Mouse (Mus musculus) neural tube, embryonic 15.5 days (tissue): ENCODE results near the gene Serac1. TPM values are rescaled to one million over a fixed set of nuclear protein-coding genes. Genes with fewer than 3 reads are reported as not detected.

Experiments used
- ATAC-seq: fragments of 200-750 bp; cut with Nextera tagmentation; 2 replicates; pipeline ENCODE4 v1.8.0; 2017; ENCODE audit warnings: mild to moderate bottlenecking, moderate TSS enrichment, moderate library complexity; ENCODE audit not compliant: low FRiP score
- H3K27ac ChIP-seq: fragments of 300-500 bp; sonication (generic); replicated peaks from 2 replicates; pipeline ENCODE4 v1.5.1; 2015; ENCODE audit warnings: mild to moderate bottlenecking, inconsistent platforms
- H3K27me3 ChIP-seq: fragments of 300-500 bp; sonication (generic); replicated peaks from 2 replicates; pipeline ENCODE4 v1.6.1; 2015; ENCODE audit warnings: inconsistent platforms
- H3K36me3 ChIP-seq: fragments of 300-500 bp; sonication (generic); 2 replicates; pipeline ENCODE4 v1.6.1; 2015; ENCODE audit warnings: inconsistent platforms
- H3K4me1 ChIP-seq: fragments of 300-500 bp; sonication (generic); 2 replicates; pipeline ENCODE4 v1.6.1; 2015; ENCODE audit warnings: inconsistent platforms
- H3K4me2 ChIP-seq: fragments of 300-500 bp; sonication (generic); 2 replicates; pipeline ENCODE4 v1.6.1; 2015; ENCODE audit warnings: inconsistent platforms, mild to moderate bottlenecking, moderate library complexity
- H3K4me3 ChIP-seq: fragments of 300-500 bp; sonication (generic); replicated peaks from 2 replicates; pipeline ENCODE4 v1.5.1; 2015; ENCODE audit warnings: mild to moderate bottlenecking, inconsistent platforms
- H3K9ac ChIP-seq: fragments of 300-500 bp; sonication (generic); replicated peaks from 2 replicates; pipeline ENCODE4 v1.6.1; 2015; ENCODE audit warnings: mild to moderate bottlenecking, inconsistent platforms
- H3K9me3 ChIP-seq: fragments of 300-500 bp; sonication (generic); replicated peaks from 2 replicates; pipeline ENCODE4 v1.6.1; 2016; ENCODE audit warnings: inconsistent platforms
- WGBS: fragments of 180-500 bp; shearing (Covaris S2); methylation state at CpG from one replicate; pipeline ENCODE4 v1.1.7; 2015; ENCODE audit warnings: mixed read lengths; 5-methylcytosine and 5-hydroxymethylcytosine counted together
- polyA plus RNA-seq: library from polyadenylated mRNA; unstranded; fragments of >200 nt; fragmentation: Nextera tagmentation; extraction: Ambion mirVana; gene quantifications from 2 replicates; pipeline ENCODE4 v1.2.1, GENCODE M21; 2015

Gene Serac1
- polyA plus RNA-seq, 1 experiment from 2014 or later = 13.1 TPM

GRCm38 (mm10) chr17:6001389-6001788 lies 78.2 kb downstream of the Serac1 start:
- Histone ChIP-seq H3K4me3 (no peak overlapping the region), H3K27me3 (no peaks in the 10 kb centered on the region), H3K36me3 (no peaks in the 10 kb centered on the region), H3K9ac (no peak overlapping the region), H3K4me1 (peaks cover 10% of the 10 kb centered on the region), H3K4me2 (no peak overlapping the region), H3K27ac (no peak overlapping the region), H3K9me3 (no peaks in the 10 kb centered on the region)
- 85% methylated on average over 6 of the region's 6 CpGs for whole genome bisulfite sequencing
- no peak for ATAC-seq

DNA sequence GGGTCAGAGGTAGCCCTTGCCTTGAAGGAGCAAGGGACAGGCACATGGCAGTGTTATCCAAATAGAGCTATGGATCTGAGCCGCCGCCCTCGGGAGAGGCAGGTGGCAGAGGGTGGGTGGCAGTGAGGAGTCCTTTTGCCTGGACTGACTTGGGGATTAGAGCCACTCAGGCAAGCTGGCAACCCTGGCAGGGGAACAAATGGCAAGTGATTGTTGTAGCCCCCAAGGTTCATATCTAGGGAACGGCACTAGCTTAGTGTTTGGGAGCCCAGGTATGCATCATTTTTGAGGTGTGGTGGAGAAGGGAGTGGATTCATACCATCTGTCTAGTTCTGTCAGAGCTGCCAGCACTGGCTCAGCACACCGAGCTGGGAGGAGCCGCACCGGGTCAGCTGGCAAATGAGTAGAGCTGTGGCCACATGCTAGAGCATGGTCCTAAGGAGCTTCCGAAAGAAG lies 78.6 kb downstream of the Serac1 start:
- 89% methylated on average over 8 of the region's 8 CpGs for WGBS
- no peak overlapping the region for H3K4me3 ChIP-seq
- H3K36me3 ChIP-seq = no peaks in the 10 kb centered on the region
- no peak for ATAC-seq
- H3K9ac ChIP-seq = no peak overlapping the region
- H3K4me2 ChIP-seq = no peak overlapping the region
- no peak overlapping the region for H3K27ac ChIP-seq
- peaks cover 5% of the 10 kb centered on the region for H3K4me1 ChIP-seq
- H3K9me3 ChIP-seq = no peaks in the 10 kb centered on the region
- no peaks in the 10 kb centered on the region for H3K27me3 ChIP-seq

DNA sequence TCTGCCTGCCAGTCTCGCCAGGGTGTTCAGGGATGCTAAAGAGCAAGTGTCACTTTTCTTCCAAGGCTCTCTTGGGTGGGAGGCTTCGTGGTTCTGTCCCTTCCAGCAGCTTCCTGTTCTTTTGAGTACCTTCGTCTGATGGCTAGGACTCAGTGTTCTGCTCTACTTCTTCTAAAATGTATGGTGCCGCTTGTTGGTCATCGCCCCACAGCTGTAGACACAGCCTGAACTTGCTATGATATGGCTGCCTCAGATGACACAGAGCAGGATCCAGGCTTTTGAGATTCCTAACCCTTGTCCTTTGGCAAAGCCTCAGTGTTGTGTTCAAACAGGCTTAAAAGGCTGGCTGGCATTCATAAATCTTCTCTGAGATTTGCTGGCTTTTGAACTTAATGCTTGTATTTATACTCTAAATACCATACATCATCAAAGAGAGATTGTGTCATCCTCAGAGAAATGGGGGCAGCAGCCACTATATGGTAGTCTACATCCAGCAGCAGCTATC lies 80.5 kb downstream of the Serac1 start:
- H3K4me3 ChIP-seq = no peak overlapping the region
- WGBS = 85% methylated on average over 5 of the region's 5 CpGs
- no peak overlapping the region for H3K4me2 ChIP-seq
- H3K36me3 ChIP-seq = no peaks in the 10 kb centered on the region
- no peaks in the 10 kb centered on the region for H3K4me1 ChIP-seq
- H3K27ac ChIP-seq = no peak overlapping the region
- H3K27me3 ChIP-seq = no peaks in the 10 kb centered on the region
- no peak overlapping the region for H3K9ac ChIP-seq
- no peaks in the 10 kb centered on the region for H3K9me3 ChIP-seq
- no peak for ATAC-seq

DNA sequence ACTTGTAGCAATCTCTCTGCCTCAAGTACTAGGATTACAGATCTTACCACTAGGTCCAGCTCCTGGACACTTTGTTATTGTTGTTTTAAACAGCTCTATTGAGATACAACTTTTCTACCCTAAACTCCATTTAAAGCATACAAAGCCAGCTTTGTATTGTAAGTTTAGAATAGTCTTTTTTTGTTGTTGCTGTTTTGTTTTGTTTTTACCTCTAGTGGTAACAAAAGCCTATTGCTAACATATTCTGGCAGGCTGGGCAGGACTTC lies 81.4 kb downstream of the Serac1 start:
- no peak overlapping the region for H3K4me3 ChIP-seq
- H3K27me3 ChIP-seq = no peaks in the 10 kb centered on the region
- no peak overlapping the region for H3K9ac ChIP-seq
- no peak for ATAC-seq
- H3K9me3 ChIP-seq = no peaks in the 10 kb centered on the region
- no peaks in the 10 kb centered on the region for H3K36me3 ChIP-seq
- H3K27ac ChIP-seq = no peak overlapping the region
- H3K4me2 ChIP-seq = no peak overlapping the region
- no peaks in the 10 kb centered on the region for H3K4me1 ChIP-seq

DNA sequence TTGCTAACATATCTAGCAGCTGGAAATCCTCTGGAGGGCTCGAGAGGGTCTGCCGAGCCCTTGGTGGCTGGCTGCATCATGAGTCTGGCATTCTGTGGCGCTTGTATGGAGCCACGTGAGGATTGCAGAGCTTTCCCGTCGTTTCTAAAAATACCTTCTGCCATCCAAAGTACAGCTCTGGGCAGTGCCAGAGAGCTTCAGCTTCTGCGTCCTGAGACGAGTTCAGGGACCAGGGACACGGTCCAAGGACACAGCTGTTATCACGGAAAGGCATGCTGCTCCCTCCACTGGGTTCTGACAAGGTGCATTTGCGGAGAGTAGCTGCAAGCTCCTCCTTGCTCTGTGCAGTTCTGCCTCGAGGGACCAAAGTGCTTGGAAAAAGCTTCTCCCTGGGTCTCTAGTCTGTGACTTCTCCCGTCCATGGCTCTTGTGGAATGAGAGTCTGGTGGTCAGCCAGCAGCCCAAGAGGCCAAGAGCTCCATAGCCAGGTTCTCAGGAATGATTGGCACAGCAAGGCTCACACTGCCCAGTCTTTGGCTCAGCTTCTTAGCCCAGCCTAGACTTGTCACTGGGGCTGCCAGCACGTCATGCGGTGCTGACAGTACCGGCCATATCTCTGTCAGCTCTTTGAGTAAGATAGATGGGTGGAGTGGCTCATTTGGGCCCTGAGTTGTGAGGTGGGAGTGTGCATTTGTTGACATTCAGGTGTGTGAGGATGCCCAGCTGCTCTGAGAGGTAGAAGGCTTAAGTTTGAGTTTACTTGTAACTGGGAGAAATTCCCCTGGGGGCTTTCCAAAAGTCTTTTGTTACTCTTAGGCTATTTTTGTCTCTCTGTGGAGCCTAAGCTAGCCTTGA lies 81.9 kb downstream of the Serac1 start:
- Histone ChIP-seq H3K4me2 (no peak overlapping the region), H3K36me3 (no peaks in the 10 kb centered on the region), H3K4me1 (no peaks in the 10 kb centered on the region), H3K4me3 (no peak overlapping the region), H3K9ac (no peak overlapping the region), H3K27ac (no peak overlapping the region), H3K27me3 (no peaks in the 10 kb centered on the region), H3K9me3 (no peaks in the 10 kb centered on the region)
- ATAC-seq = no peak
- 80% methylated on average over 16 of the region's 16 CpGs for WGBS

GRCm38 (mm10) chr17:5996589-5996988 lies 83.0 kb downstream of the Serac1 start:
- Histone ChIP-seq H3K4me3 (no peak overlapping the region), H3K27ac (no peak overlapping the region), H3K4me2 (no peak overlapping the region), H3K9ac (no peak overlapping the region), H3K4me1 (no peaks in the 10 kb centered on the region), H3K27me3 (no peaks in the 10 kb centered on the region), H3K36me3 (no peaks in the 10 kb centered on the region), H3K9me3 (no peaks in the 10 kb centered on the region)
- ATAC-seq = no peak
- WGBS = 86% methylated on average over 14 of the region's 14 CpGs

GRCm38 (mm10) chr17:5994606-5995005 lies 84.9 kb downstream of the Serac1 start:
- 66% methylated on average over 6 of the region's 6 CpGs for WGBS
- no peak overlapping the region for H3K4me3 ChIP-seq
- no peak overlapping the region for H3K9ac ChIP-seq
- ATAC-seq = no peak
- H3K4me2 ChIP-seq = no peak overlapping the region
- no peaks in the 10 kb centered on the region for H3K36me3 ChIP-seq
- H3K27me3 ChIP-seq = no peaks in the 10 kb centered on the region
- H3K4me1 ChIP-seq = no peaks in the 10 kb centered on the region
- no peaks in the 10 kb centered on the region for H3K9me3 ChIP-seq
- H3K27ac ChIP-seq = no peak overlapping the region

- H3K4me2 ChIP-seq = no peak overlapping the region
- ATAC-seq = no peak
- no peaks in the 10 kb centered on the region for H3K36me3 ChIP-seq
- no peaks in the 10 kb centered on the region for H3K9me3 ChIP-seq
- H3K27me3 ChIP-seq = no peaks in the 10 kb centered on the region
- H3K27ac ChIP-seq = no peak overlapping the region
- H3K4me3 ChIP-seq = no peak overlapping the region
- H3K9ac ChIP-seq = no peak overlapping the region
- 48% methylated on average over 3 of the region's 3 CpGs for WGBS
- H3K4me1 ChIP-seq = no peaks in the 10 kb centered on the region
Observed at GRCm38 (mm10) chr17:5993581-5994260, 85.8 kb downstream of the Serac1 start.

DNA sequence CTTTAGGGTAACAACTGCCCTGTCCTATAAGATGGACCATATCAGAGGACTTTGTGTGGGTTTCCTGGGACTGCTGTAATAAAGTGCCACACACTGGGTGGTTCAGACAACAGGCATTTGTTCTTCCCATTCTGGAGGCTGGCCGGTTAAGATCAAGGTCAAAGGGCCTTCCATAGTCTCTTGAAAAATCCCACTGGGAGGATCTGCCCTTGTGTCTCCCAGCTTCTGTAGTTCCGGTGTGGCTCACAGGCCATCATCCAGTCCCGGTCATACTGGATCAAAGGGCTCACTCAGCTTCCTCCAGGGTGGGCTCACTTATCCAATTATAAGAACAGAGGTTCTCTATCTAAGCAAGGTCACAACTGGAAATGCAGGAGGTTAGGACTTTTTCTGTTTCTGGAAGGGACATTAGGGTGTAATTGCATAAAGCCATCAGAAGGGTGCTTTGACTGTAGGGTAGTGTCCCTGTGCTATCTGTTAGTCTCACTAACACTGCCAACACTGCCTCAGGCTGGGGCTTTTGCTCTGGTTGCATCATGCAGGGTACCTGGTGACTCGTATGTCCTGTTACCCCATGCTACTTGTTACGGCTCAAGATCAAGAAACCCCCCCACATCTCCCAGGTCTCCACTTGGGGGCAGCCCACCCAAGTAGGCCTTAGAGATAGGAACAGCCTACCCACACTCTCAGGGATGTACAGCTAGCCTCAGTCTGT lies 86.5 kb downstream of the Serac1 start:
- ATAC-seq = no peak
- WGBS = 72% methylated on average over 5 of the region's 5 CpGs
- Histone ChIP-seq H3K4me3 (no peak overlapping the region), H3K4me2 (no peak overlapping the region), H3K9ac (no peak overlapping the region), H3K4me1 (peaks cover 2% of the 10 kb centered on the region; the same call in 1 of the 2 replicates), H3K27me3 (no peaks in the 10 kb centered on the region), H3K27ac (no peak overlapping the region), H3K9me3 (no peaks in the 10 kb centered on the region), H3K36me3 (no peaks in the 10 kb centered on the region)
